Mouse (Mus musculus) thymus, adult 2 months (tissue): ENCODE results near the gene Csrp2. TPM values are rescaled to one million over a fixed set of nuclear protein-coding genes. Genes with fewer than 3 reads are reported as not detected.
A peak's percentile ranks its signal among the peaks of the same experiment; 100 is the strongest.

Experiments
- DNase-seq: peaks from one replicate; pipeline ENCODE4 v3.0.0; 2021
- H3K27ac ChIP-seq: fragments of 200-500 bp; 2 replicates; pipeline ENCODE4 v1.5.1; 2012; ENCODE audit warnings: low read length, control low read depth; ENCODE audit not compliant: control insufficient read depth, insufficient read depth
- H3K27me3 ChIP-seq: fragments of 200-500 bp; 2 replicates; pipeline ENCODE4 v1.6.1; 2012; ENCODE audit warnings: mild to moderate bottlenecking, low read length, moderate library complexity, mixed read lengths; ENCODE audit not compliant: control insufficient read depth, insufficient read depth
- H3K36me3 ChIP-seq: fragments of 200-500 bp; 2 replicates; pipeline ENCODE4 v1.6.1; 2012; ENCODE audit warnings: mild to moderate bottlenecking, low read length, moderate library complexity; ENCODE audit not compliant: control insufficient read depth, insufficient read depth
- H3K4me1 ChIP-seq: fragments of 200-500 bp; replicated peaks from 2 replicates; pipeline ENCODE4 v1.6.1; 2012; ENCODE audit warnings: low read length; ENCODE audit not compliant: control insufficient read depth, insufficient read depth
- H3K4me3 ChIP-seq: fragments of 200-500 bp; 2 replicates; pipeline ENCODE4 v1.5.1; 2012; ENCODE audit warnings: mild to moderate bottlenecking, low read length, control low read depth, moderate library complexity; ENCODE audit not compliant: control insufficient read depth, insufficient read depth
- CTCF ChIP-seq: fragments of 200-500 bp; IDR thresholded peaks from 2 replicates; pipeline ENCODE4 v1.5.1; 2012; ENCODE audit warnings: mild to moderate bottlenecking, control low read depth, low read length, moderate library complexity, borderline replicate concordance; ENCODE audit not compliant: control insufficient read depth, poor library complexity, insufficient read depth; ENCODE audit errors: extremely low read depth
- POLR2A ChIP-seq: fragments of 200-500 bp; IDR thresholded peaks from 2 replicates; pipeline ENCODE4 v1.6.1; 2012; ENCODE audit warnings: mild to moderate bottlenecking, low read length, control low read depth, moderate library complexity; ENCODE audit not compliant: control insufficient read depth, poor library complexity, insufficient read depth; ENCODE audit errors: extremely low read depth
- WGBS: fragments of 180-500 bp; shearing (Covaris S2); methylation state at CpG from one replicate; pipeline ENCODE4 v1.1.7; 2018; 5-methylcytosine and 5-hydroxymethylcytosine counted together
- polyA plus RNA-seq: library from polyadenylated mRNA; depleted of rRNA; stranded (reverse); fragments of >200 nt; gene quantifications from 2 replicates; pipeline ENCODE4 v1.2.3, GENCODE M21; 2012

Csrp2 gene
- polyA plus RNA-seq, 1 experiment: 16.3 TPM

- H3K4me1 ChIP-seq: peaks cover 5% of the 10 kb centered on the region
- TF ChIP-seq POLR2A (no peak), CTCF (no peak)
- no peaks in the 10 kb centered on the region for H3K27me3 ChIP-seq
- DNase-seq: no peak
- peak overlapping the region; percentile 39 for H3K4me3 ChIP-seq
- H3K27ac ChIP-seq: no peak overlapping the region
- no peaks in the 10 kb centered on the region for H3K36me3 ChIP-seq
- 48% methylated on average over 13 of the region's 13 CpGs for WGBS
Measured at GRCm38 (mm10) chr10:110931161-110931912, 11.7 kb downstream of the Csrp2 start.

- H3K4me1 ChIP-seq: peaks cover 5% of the 10 kb centered on the region
- no peak overlapping the region for H3K27ac ChIP-seq
- 41% methylated on average over 20 of the region's 20 CpGs for WGBS
- H3K36me3 ChIP-seq: no peaks in the 10 kb centered on the region
- peak; percentile 53 for DNase-seq
- H3K4me3 ChIP-seq: peak overlapping the region; percentile 39
- TF ChIP-seq CTCF: no peak
- no peak; the same call in 1 of the 2 replicates for TF ChIP-seq POLR2A
- no peaks in the 10 kb centered on the region for H3K27me3 ChIP-seq
Measured at GRCm38 (mm10) chr10:110931913-110932560, 12.4 kb downstream of the Csrp2 start.

- Histone ChIP-seq H3K4me1 (peaks cover 5% of the 10 kb centered on the region), H3K27ac (no peak overlapping the region), H3K27me3 (no peaks in the 10 kb centered on the region), H3K4me3 (no peak overlapping the region), H3K36me3 (no peaks in the 10 kb centered on the region)
- TF ChIP-seq POLR2A (no peak), CTCF (no peak)
- no peak for DNase-seq
- 92% methylated on average over 5 of the region's 5 CpGs for WGBS
Measured at GRCm38 (mm10) chr10:110933584-110933983, 14.0 kb downstream of the Csrp2 start.

GRCm38 (mm10) chr10:110935081-110935480 lies 15.5 kb downstream of the Csrp2 start:
- TF ChIP-seq CTCF: no peak
- TF ChIP-seq POLR2A: no peak
- H3K27ac ChIP-seq: no peak overlapping the region
- H3K4me3 ChIP-seq: no peak overlapping the region
- no peaks in the 10 kb centered on the region for H3K36me3 ChIP-seq
- 94% methylated on average over 11 of the region's 11 CpGs for WGBS
- DNase-seq: no peak
- H3K27me3 ChIP-seq: no peaks in the 10 kb centered on the region
- peaks cover 5% of the 10 kb centered on the region for H3K4me1 ChIP-seq

- H3K27me3 ChIP-seq: no peaks in the 10 kb centered on the region
- 83% methylated on average over 7 of the region's 7 CpGs for WGBS
- H3K4me3 ChIP-seq: no peak overlapping the region
- H3K4me1 ChIP-seq: peaks cover 5% of the 10 kb centered on the region
- H3K36me3 ChIP-seq: no peaks in the 10 kb centered on the region
- no peak for TF ChIP-seq POLR2A
- TF ChIP-seq CTCF: no peak
- H3K27ac ChIP-seq: no peak overlapping the region
- no peak for DNase-seq
Measured at GRCm38 (mm10) chr10:110935669-110936068, 16.1 kb downstream of the Csrp2 start.

- TF ChIP-seq CTCF (no peak), POLR2A (no peak)
- 96% methylated on average over 7 of the region's 7 CpGs for WGBS
- no peak overlapping the region for H3K27ac ChIP-seq
- no peak overlapping the region for H3K4me3 ChIP-seq
- 0 out of 2 replicates have a peak, but pooled peaks cover 4% of the 10 kb centered on the region for H3K36me3 ChIP-seq
- H3K4me1 ChIP-seq: no peaks in the 10 kb centered on the region
- no peak for DNase-seq
- H3K27me3 ChIP-seq: no peaks in the 10 kb centered on the region
Measured at GRCm38 (mm10) chr10:110938361-110938760, 18.8 kb downstream of the Csrp2 start.
